Mouse (Mus musculus): Measurements from ENCODE around the gene Plcb4. TPM values are rescaled to one million over a fixed set of nuclear protein-coding genes. Genes with fewer than 3 reads are reported as not detected.

The Plcb4 gene
- polyA plus RNA-seq, 1 experiment from 2014 or later: 32.8 TPM

DNA sequence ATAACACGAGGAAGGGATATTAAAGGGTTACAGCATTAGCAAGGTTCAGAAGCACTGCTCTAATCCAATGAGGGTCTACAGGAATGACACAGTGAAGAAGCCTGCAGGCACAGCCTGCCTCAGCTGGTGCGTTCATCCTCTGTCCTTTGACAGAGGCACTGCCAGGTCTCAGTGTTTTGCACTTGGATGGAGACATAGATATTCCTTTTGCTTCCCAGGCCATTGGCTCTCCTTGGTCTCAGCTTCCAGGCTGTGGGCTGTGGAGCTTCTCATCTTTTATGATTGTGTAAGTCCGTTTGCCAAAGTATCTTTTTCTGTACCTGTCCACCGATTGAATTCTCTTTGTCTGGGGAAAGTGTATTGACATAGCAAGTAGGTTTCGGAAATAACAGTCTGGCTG is 177.1 kb downstream of the Plcb4 start:
- 85% methylated on average over 5 of the region's 5 CpGs for WGBS
- Histone ChIP-seq H3K4me1 (no peaks in the 10 kb centered on the region), H3K4me2 (replicated peaks) (no peak overlapping the region), H3K27me3 (replicated peaks) (no peaks in the 10 kb centered on the region), H3K9me3 (no peaks in the 10 kb centered on the region), H3K36me3 (no peaks in the 10 kb centered on the region), H3K4me3 (no peak overlapping the region), H3K27ac (no peak overlapping the region), H3K9ac (no peak overlapping the region)
- ATAC-seq (ENCODE audit: low FRiP score, low read depth): no peak

DNA sequence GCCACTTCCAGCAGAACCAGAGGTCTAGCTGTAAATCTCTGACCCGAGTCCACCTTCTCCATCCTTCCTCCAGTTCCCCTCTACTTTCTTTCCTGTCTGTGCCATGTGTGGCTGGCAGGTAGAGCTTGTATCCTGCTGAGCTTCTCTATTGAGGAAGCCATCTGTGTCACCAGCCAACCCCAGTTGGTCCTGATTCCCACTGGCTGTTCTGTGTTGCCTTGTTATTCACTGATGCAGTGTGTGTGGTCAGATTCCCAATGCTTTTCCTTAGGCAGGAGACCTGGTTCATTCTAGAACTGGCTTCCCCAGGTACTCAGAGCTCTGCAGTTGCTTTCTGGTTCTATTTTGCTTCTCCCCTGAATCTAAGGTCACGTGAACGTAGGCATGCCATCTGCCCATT is 177.6 kb downstream of the Plcb4 start:
- Histone ChIP-seq H3K27ac (no peak overlapping the region), H3K4me2 (replicated peaks) (no peak overlapping the region), H3K36me3 (no peaks in the 10 kb centered on the region), H3K9ac (no peak overlapping the region), H3K4me1 (no peaks in the 10 kb centered on the region), H3K27me3 (replicated peaks) (no peaks in the 10 kb centered on the region), H3K4me3 (no peak overlapping the region), H3K9me3 (no peaks in the 10 kb centered on the region)
- ATAC-seq (ENCODE audit: low FRiP score, low read depth): no peak
- WGBS: 88% methylated on average over 3 of the region's 3 CpGs

GRCm38 (mm10) chr2:135837730-135838129 is 178.9 kb downstream of the Plcb4 start:
- Histone ChIP-seq H3K4me3 (no peak overlapping the region), H3K4me1 (no peaks in the 10 kb centered on the region), H3K4me2 (replicated peaks) (no peak overlapping the region), H3K27me3 (replicated peaks) (no peaks in the 10 kb centered on the region), H3K9me3 (no peaks in the 10 kb centered on the region), H3K9ac (no peak overlapping the region), H3K36me3 (no peaks in the 10 kb centered on the region), H3K27ac (no peak overlapping the region)
- ATAC-seq (ENCODE audit: low FRiP score, low read depth): no peak
- WGBS: 81% methylated on average over 1 of the region's 1 CpGs

DNA sequence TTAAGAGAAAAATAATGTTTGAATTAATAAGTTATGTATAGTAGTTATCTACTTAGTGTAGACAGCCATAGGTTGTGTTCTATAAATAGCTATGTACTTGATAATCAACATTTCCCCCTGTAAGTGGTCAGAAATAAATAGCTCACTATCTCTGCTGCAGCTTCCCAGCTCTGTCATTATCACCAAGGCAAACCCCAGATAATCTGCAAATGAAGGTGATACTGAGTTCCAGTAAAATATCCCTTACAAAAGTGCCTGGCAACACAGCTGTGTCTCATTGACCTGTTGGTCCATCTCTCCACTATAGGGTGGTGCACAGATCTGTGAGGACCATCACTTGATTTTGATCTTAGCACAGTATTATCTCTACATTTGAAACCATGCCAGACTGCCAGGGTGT is 179.3 kb downstream of the Plcb4 start:
- Histone ChIP-seq H3K27ac (no peak overlapping the region), H3K9ac (no peak overlapping the region), H3K27me3 (replicated peaks) (no peaks in the 10 kb centered on the region), H3K36me3 (no peaks in the 10 kb centered on the region), H3K9me3 (no peaks in the 10 kb centered on the region), H3K4me1 (no peaks in the 10 kb centered on the region), H3K4me3 (no peak overlapping the region), H3K4me2 (replicated peaks) (no peak overlapping the region)
- ATAC-seq (ENCODE audit: low FRiP score, low read depth): no peak

DNA sequence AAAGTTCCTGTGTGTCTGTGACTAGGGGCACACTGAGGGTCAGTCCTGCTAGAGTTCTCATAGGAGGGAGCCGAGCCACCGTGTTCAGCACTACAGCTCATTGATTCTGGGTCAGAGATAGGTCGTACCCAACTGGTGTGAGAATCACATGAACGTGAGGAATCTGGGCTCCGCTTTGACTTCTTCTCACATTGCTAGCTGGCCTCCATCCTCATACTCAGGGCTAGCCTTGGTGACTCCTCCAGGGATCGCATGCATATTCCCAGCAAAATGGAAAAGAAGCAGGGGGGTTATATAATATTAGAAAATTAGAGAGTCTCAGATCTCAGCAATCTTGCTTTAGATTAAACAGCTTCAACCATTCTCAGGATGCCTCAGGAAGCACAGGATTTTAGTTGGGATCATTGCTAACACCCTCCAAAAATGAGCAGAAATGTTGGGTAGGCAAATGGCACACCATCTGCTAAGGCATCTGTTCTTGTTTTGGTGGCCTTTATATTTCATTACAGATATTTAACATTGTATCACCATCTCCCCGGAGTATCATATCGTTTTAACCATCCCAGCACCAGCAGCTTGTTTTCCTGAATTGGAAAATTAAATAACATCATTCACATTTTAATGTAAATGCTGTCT is 180.0 kb downstream of the Plcb4 start:
- Histone ChIP-seq H3K27me3 (replicated peaks) (no peaks in the 10 kb centered on the region), H3K27ac (no peak overlapping the region), H3K4me2 (replicated peaks) (no peak overlapping the region), H3K9ac (no peak overlapping the region), H3K36me3 (no peaks in the 10 kb centered on the region), H3K4me1 (no peaks in the 10 kb centered on the region), H3K4me3 (no peak overlapping the region), H3K9me3 (no peaks in the 10 kb centered on the region)
- no peak for ATAC-seq (ENCODE audit: low FRiP score, low read depth)
- WGBS: 80% methylated on average over 8 of the region's 8 CpGs

DNA sequence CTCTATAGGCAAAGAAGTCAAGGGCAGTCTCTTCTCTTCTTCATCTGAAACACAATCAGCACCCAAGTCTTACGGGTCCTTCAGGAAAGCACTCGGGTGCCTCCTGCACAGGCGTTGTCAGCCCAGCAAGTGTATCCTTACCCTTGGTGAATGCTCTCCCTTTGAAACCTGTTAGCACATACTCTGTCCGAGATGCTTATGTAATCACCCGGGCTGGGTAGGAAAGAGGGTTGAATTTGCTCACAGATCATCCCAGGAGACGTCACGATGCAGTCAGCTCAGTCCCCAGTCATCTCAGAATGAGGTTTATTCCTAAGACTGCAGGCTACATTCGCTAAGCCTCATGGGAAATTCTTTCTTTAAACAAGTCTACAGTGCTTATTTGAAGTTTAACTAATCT is 184.9 kb downstream of the Plcb4 start:
- H3K36me3 ChIP-seq: no peaks in the 10 kb centered on the region
- no peaks in the 10 kb centered on the region for H3K9me3 ChIP-seq
- no peak overlapping the region for H3K27ac ChIP-seq
- no peak overlapping the region for H3K4me3 ChIP-seq
- H3K4me2 ChIP-seq (replicated peaks): no peak overlapping the region
- no peaks in the 10 kb centered on the region for H3K4me1 ChIP-seq
- ATAC-seq (ENCODE audit: low FRiP score, low read depth): no peak
- no peak overlapping the region for H3K9ac ChIP-seq
- 86% methylated on average over 8 of the region's 8 CpGs for WGBS
- no peaks in the 10 kb centered on the region for H3K27me3 ChIP-seq (replicated peaks)

DNA sequence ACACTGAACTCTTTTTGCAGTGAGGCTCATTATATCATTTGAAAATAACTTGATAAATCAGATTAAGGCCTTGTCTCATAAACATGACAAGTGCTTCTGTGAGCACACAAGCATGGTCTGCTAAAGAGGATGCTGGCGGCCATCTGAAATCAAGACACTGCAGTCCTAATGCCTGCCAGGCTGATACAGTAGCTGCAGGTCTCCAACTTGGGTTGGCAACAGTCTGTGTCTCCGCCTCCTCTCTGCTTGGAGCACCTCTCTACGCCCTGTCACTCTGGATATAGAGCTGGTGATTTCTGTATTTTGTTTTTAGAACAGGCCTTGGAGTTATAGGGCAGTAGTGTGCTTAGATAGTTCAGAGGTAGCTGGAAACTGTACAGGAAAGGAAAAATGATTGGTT is 188.1 kb downstream of the Plcb4 start:
- no peak for ATAC-seq (ENCODE audit: low FRiP score, low read depth)
- Histone ChIP-seq H3K4me1 (no peaks in the 10 kb centered on the region), H3K27me3 (replicated peaks) (no peaks in the 10 kb centered on the region), H3K9me3 (no peaks in the 10 kb centered on the region), H3K27ac (no peak overlapping the region), H3K9ac (no peak overlapping the region), H3K4me3 (no peak overlapping the region), H3K36me3 (no peaks in the 10 kb centered on the region), H3K4me2 (replicated peaks) (no peak overlapping the region)
- 94% methylated on average over 3 of the region's 3 CpGs for WGBS

- no peaks in the 10 kb centered on the region for H3K9me3 ChIP-seq
- no peaks in the 10 kb centered on the region for H3K36me3 ChIP-seq
- WGBS: 89% methylated on average over 6 of the region's 6 CpGs
- no peaks in the 10 kb centered on the region for H3K4me1 ChIP-seq
- H3K27ac ChIP-seq: no peak overlapping the region
- H3K4me2 ChIP-seq (replicated peaks): no peak overlapping the region
- no peaks in the 10 kb centered on the region for H3K27me3 ChIP-seq (replicated peaks)
- H3K9ac ChIP-seq: no peak overlapping the region
- no peak for ATAC-seq (ENCODE audit: low FRiP score, low read depth)
- no peak overlapping the region for H3K4me3 ChIP-seq
These were observed 188.9 kb downstream of the Plcb4 start for GRCm38 (mm10) chr2:135847738-135848137.

- Histone ChIP-seq H3K9me3 (no peaks in the 10 kb centered on the region), H3K27me3 (replicated peaks) (no peaks in the 10 kb centered on the region), H3K36me3 (no peaks in the 10 kb centered on the region), H3K4me1 (no peaks in the 10 kb centered on the region), H3K9ac (no peak overlapping the region), H3K4me3 (no peak overlapping the region), H3K27ac (no peak overlapping the region), H3K4me2 (replicated peaks) (no peak overlapping the region)
- no peak for ATAC-seq (ENCODE audit: low FRiP score, low read depth)
- WGBS: 86% methylated on average over 4 of the region's 4 CpGs
These were observed 189.4 kb downstream of the Plcb4 start for GRCm38 (mm10) chr2:135848169-135848568.

- Histone ChIP-seq H3K4me1 (0 out of 2 replicates have a peak, but pooled peaks cover 8% of the 10 kb centered on the region), H3K4me2 (replicated peaks) (no peak overlapping the region), H3K9ac (no peak overlapping the region), H3K27me3 (replicated peaks) (no peaks in the 10 kb centered on the region), H3K36me3 (no peaks in the 10 kb centered on the region), H3K9me3 (no peaks in the 10 kb centered on the region), H3K27ac (no peak overlapping the region), H3K4me3 (no peak overlapping the region)
- 85% methylated on average over 5 of the region's 5 CpGs for WGBS
- ATAC-seq (ENCODE audit: low FRiP score, low read depth): no peak
These were observed 193.2 kb downstream of the Plcb4 start for GRCm38 (mm10) chr2:135851964-135852363.

- H3K27me3 ChIP-seq (replicated peaks): no peaks in the 10 kb centered on the region
- no peak overlapping the region for H3K9ac ChIP-seq
- H3K36me3 ChIP-seq: no peaks in the 10 kb centered on the region
- 0 out of 2 replicates have a peak, but pooled peaks cover 8% of the 10 kb centered on the region for H3K4me1 ChIP-seq
- WGBS: 86% methylated on average over 2 of the region's 2 CpGs
- H3K4me3 ChIP-seq: no peak overlapping the region
- no peak overlapping the region for H3K27ac ChIP-seq
- no peak for ATAC-seq (ENCODE audit: low FRiP score, low read depth)
- no peak overlapping the region for H3K4me2 ChIP-seq (replicated peaks)
- H3K9me3 ChIP-seq: no peaks in the 10 kb centered on the region
These were observed 194.3 kb downstream of the Plcb4 start for GRCm38 (mm10) chr2:135853085-135853484.

GRCm38 (mm10) chr2:135854059-135854458 is 195.2 kb downstream of the Plcb4 start:
- no peaks in the 10 kb centered on the region for H3K27me3 ChIP-seq (replicated peaks)
- H3K36me3 ChIP-seq: no peaks in the 10 kb centered on the region
- H3K4me1 ChIP-seq: 0 out of 2 replicates have a peak, but pooled peaks cover 8% of the 10 kb centered on the region
- H3K4me2 ChIP-seq (replicated peaks): no peak overlapping the region
- 92% methylated on average over 2 of the region's 2 CpGs for WGBS
- no peak for ATAC-seq (ENCODE audit: low FRiP score, low read depth)
- no peaks in the 10 kb centered on the region for H3K9me3 ChIP-seq
- no peak overlapping the region for H3K27ac ChIP-seq
- H3K9ac ChIP-seq: no peak overlapping the region
- H3K4me3 ChIP-seq: no peak overlapping the region

DNA sequence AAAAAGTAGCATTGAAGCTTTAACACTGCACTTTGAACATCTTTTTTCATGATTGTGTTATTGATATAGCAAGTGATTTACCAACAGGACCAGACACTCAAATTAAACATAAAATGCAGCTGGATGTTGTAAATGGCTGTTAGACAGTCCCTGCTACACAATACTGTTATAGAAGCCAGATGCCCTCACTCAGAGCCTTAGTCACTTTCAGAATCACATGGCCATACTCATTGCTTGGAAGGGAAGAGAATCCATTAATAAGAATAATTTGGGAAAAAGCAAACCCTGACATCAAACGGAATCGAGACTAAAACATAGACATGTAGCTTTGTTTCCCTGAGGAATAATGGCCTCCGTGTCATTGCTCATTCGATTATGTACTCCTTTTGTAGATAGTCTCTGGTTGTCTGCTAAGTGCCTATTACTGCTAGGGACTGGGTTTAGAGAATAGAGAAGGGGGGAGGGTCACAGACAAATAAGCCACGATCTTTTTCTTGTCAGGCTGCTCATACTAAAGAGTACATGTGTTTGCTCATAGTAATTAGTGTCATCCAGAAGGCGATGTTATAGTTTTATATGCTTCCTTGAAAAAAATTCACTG is 197.2 kb downstream of the Plcb4 start:
- Histone ChIP-seq H3K27ac (no peak overlapping the region), H3K9me3 (no peaks in the 10 kb centered on the region), H3K4me1 (0 out of 2 replicates have a peak, but pooled peaks cover 8% of the 10 kb centered on the region), H3K9ac (no peak overlapping the region), H3K27me3 (replicated peaks) (no peaks in the 10 kb centered on the region), H3K4me3 (no peak overlapping the region), H3K4me2 (replicated peaks) (no peak overlapping the region), H3K36me3 (no peaks in the 10 kb centered on the region)
- no peak for ATAC-seq (ENCODE audit: low FRiP score, low read depth)
- 54% methylated on average over 6 of the region's 6 CpGs for WGBS
